Mouse (Mus musculus) midbrain, embryonic 11.5 days (tissue): ENCODE data around the gene Cdc42ep3. TPM values are rescaled to one million over a fixed set of nuclear protein-coding genes. Genes with fewer than 3 reads are reported as not detected.

Source experiments
- ATAC-seq: fragments of 200-750 bp; cut with Nextera tagmentation; 2 replicates; pipeline ENCODE4 v1.8.0; 2017; ENCODE audit warnings: moderate TSS enrichment, moderate library complexity; ENCODE audit not compliant: low FRiP score
- DNase-seq: peaks from one replicate; pipeline ENCODE4 v3.0.0; 2015; ENCODE audit warnings: low spot score; ENCODE audit errors: missing footprints
- H3K27ac ChIP-seq: fragments of 300-500 bp; sonication (generic); 2 replicates; pipeline ENCODE4 v1.5.1; 2014; ENCODE audit warnings: low read depth, low read length
- H3K27me3 ChIP-seq: fragments of 300-500 bp; sonication (generic); 2 replicates; pipeline ENCODE4 v1.6.1; 2014; ENCODE audit warnings: mild to moderate bottlenecking, low read length, moderate library complexity, mixed read lengths; ENCODE audit not compliant: control insufficient read depth, insufficient read depth
- H3K36me3 ChIP-seq: fragments of 300-500 bp; sonication (generic); 2 replicates; pipeline ENCODE4 v1.6.1; 2014; ENCODE audit warnings: mild to moderate bottlenecking, low read length, moderate library complexity, mixed read lengths; ENCODE audit not compliant: control insufficient read depth, insufficient read depth
- H3K4me1 ChIP-seq: fragments of 300-500 bp; sonication (generic); 2 replicates; pipeline ENCODE4 v1.6.1; 2014; ENCODE audit warnings: low read length; ENCODE audit not compliant: control insufficient read depth, insufficient read depth
- H3K4me2 ChIP-seq: fragments of 300-500 bp; sonication (generic); 2 replicates; pipeline ENCODE4 v1.6.1; 2014; ENCODE audit warnings: mild to moderate bottlenecking, moderate library complexity
- H3K4me3 ChIP-seq: fragments of 300-500 bp; sonication (generic); 2 replicates; pipeline ENCODE4 v1.5.1; 2014; ENCODE audit warnings: low read depth, low read length
- H3K9ac ChIP-seq: fragments of 300-500 bp; sonication (generic); 2 replicates; pipeline ENCODE4 v1.6.1; 2014; ENCODE audit warnings: low read length
- H3K9me3 ChIP-seq: fragments of 300-500 bp; sonication (generic); 2 replicates; pipeline ENCODE4 v1.6.1; 2016; ENCODE audit warnings: low read length; ENCODE audit not compliant: control insufficient read depth
- WGBS: fragments of 180-500 bp; shearing (Covaris S2); extraction: QIAGEN DNeasy Blood & Tissue Kit; methylation state at CpG from one replicate; pipeline ENCODE4 v1.1.7; 2014; 5-methylcytosine and 5-hydroxymethylcytosine counted together
- polyA plus RNA-seq: library from polyadenylated mRNA; unstranded; fragments of >200 nt; fragmentation: Nextera tagmentation; extraction: Ambion mirVana; gene quantifications from 2 replicates; pipeline ENCODE4 v1.2.1, GENCODE M21; 2014

Cdc42ep3 gene
- polyA plus RNA-seq, 1 experiment from 2014 or later: 18.0 TPM

DNA sequence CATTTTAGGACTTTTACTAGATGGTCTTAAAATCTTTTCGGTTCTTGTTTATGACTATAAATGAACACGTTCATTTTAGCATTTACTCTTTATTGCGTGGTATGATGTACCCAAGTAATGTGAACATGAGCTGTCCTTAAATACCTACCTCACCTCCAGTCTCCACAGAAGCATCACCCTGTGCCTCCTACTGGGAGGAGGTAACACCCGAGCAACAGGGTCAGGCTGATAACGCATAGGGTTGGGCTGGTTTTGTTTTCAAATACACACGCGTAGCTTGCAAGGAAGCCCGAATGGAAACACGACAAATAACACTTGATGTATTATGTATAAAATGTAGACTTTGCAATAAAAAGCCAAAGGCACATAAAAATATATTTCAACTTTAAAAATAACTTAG is 21.2 kb downstream of the Cdc42ep3 start:
- Histone ChIP-seq H3K4me2 (no peak overlapping the region), H3K9ac (no peak overlapping the region), H3K27me3 (no peaks in the 10 kb centered on the region), H3K4me3 (no peak overlapping the region), H3K27ac (no peak overlapping the region), H3K4me1 (no peaks in the 10 kb centered on the region), H3K9me3 (no peaks in the 10 kb centered on the region), H3K36me3 (no peaks in the 10 kb centered on the region)
- ATAC-seq (no peak), DNase-seq (peak; percentile 12)
- 90% methylated on average over 9 of the region's 9 CpGs for WGBS

DNA sequence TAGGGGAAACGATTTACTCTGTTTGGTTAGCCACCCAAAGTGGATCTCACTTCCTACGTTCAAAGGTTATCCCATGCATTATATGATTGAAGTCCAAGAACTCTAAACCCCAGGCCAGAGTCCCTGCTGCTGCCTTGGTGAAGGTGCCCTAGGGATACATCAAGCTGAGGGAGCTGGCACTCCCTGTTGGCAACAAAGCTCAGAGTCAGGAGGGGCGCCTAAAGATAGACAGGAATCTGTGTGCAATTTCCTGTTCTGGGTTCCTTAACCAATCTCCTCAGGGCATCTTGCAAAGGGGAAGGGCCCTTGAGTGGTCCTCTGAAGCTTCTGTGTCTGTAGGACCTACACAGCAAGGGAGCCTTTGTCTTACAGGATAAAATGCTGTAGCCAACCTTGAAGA is 22.0 kb downstream of the Cdc42ep3 start:
- no peak overlapping the region for H3K4me2 ChIP-seq
- no peaks in the 10 kb centered on the region for H3K9me3 ChIP-seq
- ATAC-seq (no peak), DNase-seq (peak; percentile 53)
- no peak overlapping the region for H3K9ac ChIP-seq
- WGBS: 91% methylated on average over 3 of the region's 3 CpGs
- no peaks in the 10 kb centered on the region for H3K27me3 ChIP-seq
- no peak overlapping the region for H3K4me3 ChIP-seq
- H3K36me3 ChIP-seq: no peaks in the 10 kb centered on the region
- no peaks in the 10 kb centered on the region for H3K4me1 ChIP-seq
- H3K27ac ChIP-seq: no peak overlapping the region

DNA sequence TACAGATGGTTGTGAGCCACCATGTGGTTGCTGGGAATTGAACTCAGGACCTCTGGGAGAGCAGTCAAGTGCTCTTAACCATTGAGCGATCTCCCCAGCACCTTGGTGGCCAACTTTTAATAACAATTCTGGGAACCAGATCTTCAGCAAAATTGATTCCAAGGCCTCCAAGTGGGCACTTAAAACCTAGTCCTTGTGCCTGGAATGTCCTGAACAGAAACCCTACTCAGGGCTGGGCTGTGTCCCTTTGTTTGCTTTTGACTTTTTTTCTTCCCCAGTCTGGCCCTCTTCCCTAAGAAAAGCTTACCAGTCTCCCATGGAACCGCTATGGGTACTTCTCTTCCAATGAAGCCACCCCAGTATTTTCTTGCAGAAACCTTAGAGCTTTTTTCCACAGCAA is 24.5 kb downstream of the Cdc42ep3 start:
- Histone ChIP-seq H3K9me3 (no peaks in the 10 kb centered on the region), H3K27ac (no peak overlapping the region), H3K27me3 (no peaks in the 10 kb centered on the region), H3K9ac (no peak overlapping the region), H3K4me1 (no peaks in the 10 kb centered on the region), H3K36me3 (no peaks in the 10 kb centered on the region), H3K4me2 (no peak overlapping the region), H3K4me3 (no peak overlapping the region)
- WGBS: 89% methylated on average over 2 of the region's 2 CpGs
- DNase-seq: no peak
- no peak for ATAC-seq

DNA sequence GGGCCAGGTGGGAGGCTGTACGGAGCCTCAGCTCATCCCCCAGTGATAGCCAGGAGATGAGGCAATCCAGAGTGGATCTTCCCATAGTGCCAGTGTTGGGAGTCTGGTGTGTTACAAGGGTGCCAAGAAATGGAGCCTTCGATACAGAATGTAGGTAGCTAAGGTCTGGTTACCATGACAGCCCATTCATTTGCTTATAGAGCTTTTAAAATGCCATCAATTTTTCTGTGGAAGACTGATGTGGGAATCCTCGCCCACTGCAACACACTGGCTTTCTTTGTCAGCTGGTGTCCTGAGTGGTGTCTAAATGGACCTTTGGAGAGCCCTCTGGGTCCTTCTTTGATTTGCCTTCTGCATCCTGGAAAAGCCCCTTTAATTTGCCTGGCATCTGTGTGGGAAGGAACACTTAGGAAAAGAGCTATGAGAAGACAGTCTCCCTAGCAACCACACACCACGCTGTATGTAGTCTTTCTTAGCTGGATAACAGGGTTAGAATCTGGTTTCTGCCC is 28.0 kb downstream of the Cdc42ep3 start:
- 79% methylated on average over 4 of the region's 4 CpGs for WGBS
- Histone ChIP-seq H3K4me3 (no peak overlapping the region), H3K4me1 (no peaks in the 10 kb centered on the region), H3K4me2 (no peak overlapping the region), H3K36me3 (no peaks in the 10 kb centered on the region), H3K27ac (no peak overlapping the region), H3K9me3 (no peaks in the 10 kb centered on the region), H3K27me3 (no peaks in the 10 kb centered on the region), H3K9ac (no peak overlapping the region)
- no peak for DNase-seq
- ATAC-seq: no peak

DNA sequence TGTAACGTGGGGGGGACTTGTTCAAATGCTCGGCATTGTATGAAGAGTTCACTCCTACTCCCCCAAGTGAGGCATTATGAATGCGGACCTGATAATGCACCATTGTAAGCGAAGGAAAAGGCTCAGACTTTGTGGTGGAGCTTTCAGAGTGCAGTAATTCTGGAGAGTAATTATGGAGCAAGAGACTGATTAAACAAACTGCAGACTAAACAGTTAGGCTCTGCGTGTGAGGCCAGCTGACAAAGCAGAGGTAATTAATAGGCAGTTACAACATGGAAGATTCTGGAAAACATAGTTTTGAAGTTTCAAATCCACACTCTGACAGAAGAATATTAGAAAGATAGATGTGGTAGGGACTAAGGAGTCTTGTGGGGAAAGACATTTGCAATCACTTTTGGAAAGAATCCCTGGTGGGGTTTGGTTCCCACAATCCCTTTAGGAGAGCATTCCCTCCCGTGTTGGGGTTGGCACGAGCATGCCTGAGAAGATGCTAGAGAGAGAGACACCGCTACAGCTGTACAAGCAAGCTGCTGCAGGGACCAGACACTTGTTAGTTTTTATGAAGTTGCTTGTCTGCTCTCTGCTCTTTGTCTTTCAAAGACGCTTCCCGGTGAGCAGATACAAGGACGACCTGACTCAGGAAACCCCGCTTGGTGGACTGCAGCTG is 37.7 kb downstream of the Cdc42ep3 start:
- H3K4me1 ChIP-seq: no peaks in the 10 kb centered on the region
- no peak overlapping the region for H3K4me2 ChIP-seq
- H3K36me3 ChIP-seq: no peaks in the 10 kb centered on the region
- no peak overlapping the region for H3K4me3 ChIP-seq
- WGBS: 80% methylated on average over 12 of the region's 12 CpGs
- ATAC-seq (no peak), DNase-seq (no peak)
- no peak overlapping the region for H3K27ac ChIP-seq
- no peaks in the 10 kb centered on the region for H3K27me3 ChIP-seq
- no peak overlapping the region for H3K9ac ChIP-seq
- no peaks in the 10 kb centered on the region for H3K9me3 ChIP-seq

GRCm38 (mm10) chr17:79315415-79316094 is 39.3 kb downstream of the Cdc42ep3 start:
- no peaks in the 10 kb centered on the region for H3K9me3 ChIP-seq
- no peaks in the 10 kb centered on the region for H3K4me1 ChIP-seq
- no peak overlapping the region for H3K4me3 ChIP-seq
- ATAC-seq (no peak), DNase-seq (no peak)
- H3K36me3 ChIP-seq: no peaks in the 10 kb centered on the region
- no peak overlapping the region for H3K4me2 ChIP-seq
- H3K27ac ChIP-seq: no peak overlapping the region
- WGBS: 86% methylated on average over 4 of the region's 4 CpGs
- H3K9ac ChIP-seq: no peak overlapping the region
- no peaks in the 10 kb centered on the region for H3K27me3 ChIP-seq

GRCm38 (mm10) chr17:79310465-79310864 is 44.4 kb downstream of the Cdc42ep3 start:
- DNase-seq: no peak
- no peak for ATAC-seq
- Histone ChIP-seq H3K27ac (no peak overlapping the region), H3K27me3 (no peaks in the 10 kb centered on the region), H3K4me2 (no peak overlapping the region), H3K4me1 (no peaks in the 10 kb centered on the region), H3K4me3 (no peak overlapping the region), H3K9me3 (no peaks in the 10 kb centered on the region), H3K36me3 (no peaks in the 10 kb centered on the region), H3K9ac (no peak overlapping the region)
- WGBS: 83% methylated on average over 1 of the region's 1 CpGs

DNA sequence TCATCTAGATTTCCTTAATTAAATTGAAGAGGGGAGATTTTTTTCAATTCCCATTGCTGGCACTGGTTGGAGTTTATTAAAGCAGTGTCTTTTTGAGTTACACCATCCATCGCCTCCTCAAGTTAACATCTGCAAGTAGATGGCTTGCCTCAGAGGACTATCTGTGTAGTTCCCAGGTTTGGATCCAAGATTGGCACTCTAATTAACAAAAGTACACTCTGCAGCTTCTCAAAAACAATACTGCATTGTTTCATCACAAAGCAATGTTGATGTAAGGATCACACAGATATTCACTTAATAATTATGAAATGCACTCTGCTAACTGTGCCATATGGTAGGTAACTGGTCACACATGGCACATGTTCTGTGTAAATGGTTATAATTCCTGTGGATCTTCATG is 45.4 kb downstream of the Cdc42ep3 start:
- no peak for ATAC-seq
- H3K4me2 ChIP-seq: no peak overlapping the region
- no peak overlapping the region for H3K4me3 ChIP-seq
- DNase-seq: no peak
- H3K9ac ChIP-seq: no peak overlapping the region
- no peaks in the 10 kb centered on the region for H3K9me3 ChIP-seq
- no peaks in the 10 kb centered on the region for H3K27me3 ChIP-seq
- no peak overlapping the region for H3K27ac ChIP-seq
- H3K4me1 ChIP-seq: no peaks in the 10 kb centered on the region
- WGBS: 100% methylated on average over 1 of the region's 1 CpGs
- H3K36me3 ChIP-seq: no peaks in the 10 kb centered on the region

DNA sequence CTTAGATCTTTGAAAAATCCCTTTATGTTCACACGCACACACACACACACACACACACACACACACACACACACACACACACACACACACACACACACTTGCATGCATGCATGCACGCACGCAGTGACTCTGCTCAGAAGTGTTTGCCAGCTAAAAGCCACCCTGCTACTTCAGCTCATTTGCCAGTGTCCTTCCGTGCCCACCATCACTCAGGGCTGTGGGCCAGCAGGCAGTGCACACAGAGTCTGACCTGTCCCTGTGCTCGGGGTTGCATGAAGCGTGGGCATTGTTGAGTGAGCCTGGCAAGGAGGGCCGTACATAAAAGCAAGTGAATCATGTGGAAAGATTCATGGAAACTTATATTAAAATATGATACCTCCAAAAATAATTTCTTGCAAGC is 49.2 kb downstream of the Cdc42ep3 start:
- Histone ChIP-seq H3K27ac (no peak overlapping the region), H3K4me1 (no peaks in the 10 kb centered on the region), H3K27me3 (no peaks in the 10 kb centered on the region), H3K9ac (no peak overlapping the region), H3K4me3 (no peak overlapping the region), H3K36me3 (no peaks in the 10 kb centered on the region), H3K9me3 (no peaks in the 10 kb centered on the region), H3K4me2 (no peak overlapping the region)
- 85% methylated on average over 7 of the region's 7 CpGs for WGBS
- ATAC-seq: no peak
- DNase-seq: no peak
